Mouse (Mus musculus) urinary bladder, adult 18-20 months (tissue): ENCODE measurements around the gene Smug1.

Experiments
- DNase-seq, 2 experiments: peaks; one replicate each; pipeline ENCODE4 v3.0.0; 2022; ENCODE audit warnings: low spot score in 2 of 2, mixed read lengths in 2 of 2

Gene Smug1

DNA sequence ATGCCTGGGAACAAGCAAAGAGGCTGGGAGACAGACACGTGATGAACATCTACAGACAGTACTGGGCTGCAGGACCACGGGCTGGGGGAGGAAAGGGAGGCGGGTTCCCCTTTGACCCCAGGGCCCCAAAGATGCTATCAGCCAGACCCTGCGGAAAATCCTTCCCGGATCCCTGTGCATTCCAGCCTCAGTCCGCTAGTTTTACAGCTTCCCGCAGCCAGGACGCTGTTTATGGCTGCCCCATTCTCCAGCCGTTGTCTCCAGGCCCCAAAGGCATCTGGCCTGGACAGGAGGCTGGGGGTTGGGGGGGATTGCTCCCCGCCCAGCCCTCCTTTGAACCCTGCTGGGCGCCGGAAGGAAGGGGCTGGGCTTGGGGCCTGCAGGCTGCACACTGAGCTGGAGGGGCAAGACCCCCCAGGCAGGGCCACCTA lies 10.7 kb upstream of the Smug1 start:
- no peak for DNase-seq

GRCm38 (mm10) chr15:103176874-103177421 lies 10.1 kb upstream of the Smug1 start:
- DNase-seq: peak; percentile 83 to 94

GRCm38 (mm10) chr15:103173251-103173650 lies 6.4 kb upstream of the Smug1 start:
- DNase-seq: no peak

DNA sequence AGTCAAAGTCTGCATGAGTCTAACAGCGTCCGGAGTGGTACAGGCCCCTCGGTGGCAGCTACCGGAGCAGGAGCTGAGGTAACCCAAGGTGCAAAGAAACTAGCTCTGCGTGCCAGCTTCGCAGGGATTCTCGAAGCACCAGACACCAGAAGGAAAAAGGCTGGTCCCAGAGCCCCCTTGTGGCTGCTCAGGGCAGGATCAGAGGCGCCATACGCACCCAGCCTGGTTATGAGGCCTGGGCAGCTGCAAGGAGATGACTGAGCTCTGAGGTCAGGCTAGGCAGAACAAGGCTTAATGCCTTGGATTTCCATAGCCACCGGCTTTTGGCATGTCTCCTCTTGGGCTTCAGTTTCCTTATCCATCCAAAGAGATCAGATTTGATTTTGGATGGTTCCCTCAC lies 5.6 kb upstream of the Smug1 start:
- DNase-seq: no peak

GRCm38 (mm10) chr15:103171276-103171675 lies 4.4 kb upstream of the Smug1 start:
- DNase-seq: no peak

- no peak for DNase-seq
Observed at GRCm38 (mm10) chr15:103170316-103170679, 3.4 kb upstream of the Smug1 start.

GRCm38 (mm10) chr15:103169612-103170315 lies 2.9 kb upstream of the Smug1 start:
- DNase-seq: no peak

DNA sequence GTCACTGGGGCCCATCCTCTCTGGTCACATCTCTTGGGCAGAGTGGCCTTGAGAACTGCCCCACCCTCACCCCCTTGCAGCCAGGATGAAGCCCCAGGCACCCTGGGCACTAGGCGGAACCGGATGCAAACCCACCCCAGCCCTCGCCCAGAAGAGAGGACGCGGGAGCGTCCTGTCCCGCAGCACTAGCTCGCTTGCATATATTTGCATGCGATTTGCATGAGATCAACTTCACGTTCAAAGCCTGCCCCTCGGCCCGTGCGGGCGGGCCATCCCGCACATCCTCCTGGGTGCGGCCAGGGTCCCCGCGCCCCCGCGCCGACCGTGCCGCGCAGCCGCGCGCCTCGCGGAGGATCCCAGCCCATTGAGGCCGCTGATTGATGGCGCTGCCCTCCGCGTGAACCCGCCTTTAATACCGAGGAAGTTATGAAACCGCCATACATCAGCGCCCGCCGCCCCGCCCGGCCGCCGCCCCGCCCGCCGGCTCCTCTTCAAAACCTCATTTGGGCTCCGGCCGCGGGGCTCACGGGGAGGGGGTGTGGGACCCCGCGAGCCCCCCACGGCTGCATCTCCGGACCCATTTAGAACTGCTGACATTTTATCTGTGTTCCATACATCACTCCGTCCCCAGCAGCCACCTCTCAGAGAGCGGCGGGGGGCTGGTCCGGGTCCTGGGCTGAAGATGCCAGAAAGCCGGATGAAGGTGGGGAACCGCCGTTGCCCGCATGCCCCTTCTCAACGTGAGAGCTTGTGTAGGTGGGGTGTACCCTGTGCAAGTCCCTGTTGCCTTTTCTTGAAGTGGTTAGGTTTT lies 2.1 kb upstream of the Smug1 start:
- DNase-seq: peak in 1 of 2 experiments; percentile 49

DNA sequence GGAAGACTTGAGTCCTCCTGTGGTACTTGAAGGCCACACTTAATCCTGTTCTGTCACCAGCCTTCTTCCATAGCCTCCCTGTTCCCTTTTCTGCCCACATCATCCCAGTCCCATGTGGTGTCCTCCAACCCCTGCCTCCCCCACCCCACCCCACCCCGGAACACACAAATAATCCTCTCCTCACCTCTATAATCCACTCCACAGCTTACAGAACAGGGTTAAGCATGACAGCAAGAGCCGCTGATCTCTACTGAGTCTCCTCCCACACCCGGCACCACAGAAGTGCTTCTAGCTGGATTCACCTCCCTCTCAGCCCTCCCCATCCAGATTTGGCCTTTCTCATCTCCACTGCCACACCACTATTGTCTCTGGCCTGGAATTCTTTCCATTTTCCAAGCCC lies 894 bp upstream of the Smug1 start:
- no peak for DNase-seq

GRCm38 (mm10) chr15:103165924-103166323 lies 968 bp downstream of the Smug1 start:
- DNase-seq: no peak

DNA sequence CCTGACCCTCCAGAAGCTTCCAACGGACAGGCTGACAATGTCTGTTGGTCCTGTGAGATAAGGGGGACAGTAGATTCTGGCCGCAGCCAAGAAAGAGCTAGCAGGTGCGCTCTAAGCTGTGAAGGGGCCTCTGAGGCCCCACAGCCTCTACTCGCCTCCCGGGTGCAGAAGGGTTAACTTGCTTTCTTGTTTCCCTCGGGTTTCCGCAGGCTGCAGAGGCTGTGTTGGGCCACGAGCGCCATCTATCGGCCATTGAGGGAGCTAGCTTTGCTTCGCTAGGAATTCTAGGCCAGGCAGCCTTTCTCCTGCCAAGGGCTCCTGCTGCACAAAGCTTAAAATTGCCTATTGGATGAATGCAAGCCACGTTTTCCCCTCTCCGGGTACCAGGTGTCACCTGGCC lies 1.5 kb downstream of the Smug1 start:
- DNase-seq: peak; percentile 68 to 82

- DNase-seq: peak; percentile 67 to 87
Observed at GRCm38 (mm10) chr15:103163182-103163919, 3.5 kb downstream of the Smug1 start.

- no peak for DNase-seq
Observed at GRCm38 (mm10) chr15:103157585-103157984, 9.3 kb downstream of the Smug1 start.

GRCm38 (mm10) chr15:103156890-103157289 lies 10.0 kb downstream of the Smug1 start:
- DNase-seq: no peak

- no peak for DNase-seq
Observed at GRCm38 (mm10) chr15:103155366-103156321, 11.2 kb downstream of the Smug1 start.

DNA sequence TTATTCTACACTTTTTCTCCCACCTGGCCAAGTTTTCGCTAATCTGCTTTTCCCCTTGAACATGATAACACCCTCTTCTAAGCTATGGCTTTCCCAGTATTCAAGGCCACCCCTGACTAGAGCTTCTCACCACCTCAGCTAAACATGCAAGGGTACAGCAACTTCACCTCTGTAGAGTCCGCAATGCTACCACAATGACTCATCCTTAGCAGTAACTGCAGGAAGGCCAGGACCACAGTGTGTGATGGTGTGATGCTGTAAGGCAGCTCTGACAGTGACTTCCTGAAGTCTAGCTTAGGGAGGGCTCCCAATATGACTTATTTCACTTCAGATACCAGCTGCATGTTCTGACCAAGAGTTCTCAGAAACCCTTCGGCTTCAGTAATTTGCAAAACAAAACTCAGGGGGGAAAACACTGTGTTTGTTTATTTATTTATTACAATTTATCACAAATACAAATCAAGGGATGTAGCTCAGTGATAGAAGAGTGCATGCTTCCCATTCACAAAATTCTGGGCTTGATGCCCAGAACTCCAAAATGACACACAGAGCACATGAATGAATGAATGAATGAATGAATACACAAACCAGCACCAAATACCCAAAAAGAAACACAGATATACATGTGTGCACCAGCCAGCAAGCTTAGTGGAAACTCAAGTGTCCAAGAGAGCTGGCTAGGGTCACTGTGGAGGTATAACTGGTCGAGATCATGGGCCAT lies 13.8 kb downstream of the Smug1 start:
- no peak for DNase-seq

- no peak for DNase-seq
Observed at GRCm38 (mm10) chr15:103152371-103152770, 14.5 kb downstream of the Smug1 start.

- no peak for DNase-seq
Observed at GRCm38 (mm10) chr15:103147779-103148178, 19.1 kb downstream of the Smug1 start.

GRCm38 (mm10) chr15:103147422-103147690 lies 19.5 kb downstream of the Smug1 start:
- no peak for DNase-seq

DNA sequence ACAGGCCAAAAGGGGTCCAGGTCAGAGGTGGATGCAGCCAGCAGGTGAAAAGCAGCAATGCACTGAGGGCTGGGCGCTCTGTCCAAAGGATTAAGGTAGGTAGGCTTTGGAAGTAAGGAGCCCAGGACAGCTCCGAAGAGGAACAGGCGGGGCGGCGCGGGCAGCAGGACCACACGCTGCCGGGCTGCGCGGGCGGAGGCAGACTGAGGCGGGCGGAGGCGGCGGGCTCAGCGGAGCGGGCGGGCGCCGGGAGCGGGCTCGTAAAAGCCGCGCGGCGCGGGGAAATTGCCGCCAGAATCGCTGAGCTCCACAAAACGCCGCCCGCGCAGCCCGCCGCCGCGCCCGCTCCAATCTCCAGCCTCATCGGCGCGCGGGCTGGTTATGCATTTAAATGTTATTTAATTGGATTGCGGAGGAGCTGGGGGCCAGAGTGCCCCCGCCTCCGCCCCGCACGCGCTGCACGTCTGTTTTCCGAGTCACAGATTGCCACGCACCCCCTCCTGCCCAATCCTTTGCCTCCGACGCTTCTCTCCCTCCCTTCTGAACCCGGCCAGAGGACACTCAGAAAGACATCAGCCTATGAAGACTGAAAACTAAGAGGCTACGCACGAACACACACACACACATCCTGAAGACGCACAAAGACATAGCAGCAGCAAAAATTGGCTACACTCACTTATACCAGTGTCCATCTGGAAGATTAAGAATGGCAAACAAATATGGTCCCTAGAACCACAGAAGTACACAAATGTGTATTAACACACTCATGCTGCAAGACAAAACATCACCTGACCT lies 20.1 kb downstream of the Smug1 start:
- peak; percentile 18 to 22 for DNase-seq
